Mouse (Mus musculus): ENCODE results near the gene Slc17a8. TPM values are rescaled to one million over a fixed set of nuclear protein-coding genes. Genes with fewer than 3 reads are reported as not detected.
"Not testable (repeated sequence)": the region's sequence is repeated elsewhere in the genome, so short reads cannot be mapped to it uniquely, and the experiment has no call there.

Gene Slc17a8
- polyA plus RNA-seq, 1 experiment: not detected

GRCm38 (mm10) chr10:89572946-89573345 is 48.1 kb downstream of the Slc17a8 start:
- H3K4me1 ChIP-seq (ENCODE audit: control insufficient read depth, insufficient read depth, low read length): no peaks in the 10 kb centered on the region
- H3K4me3 ChIP-seq (ENCODE audit: low read depth, low read length): no peak overlapping the region
- no peak overlapping the region for H3K27ac ChIP-seq (ENCODE audit: insufficient read depth, low read length)
- H3K27me3 ChIP-seq (ENCODE audit: control insufficient read depth, insufficient read depth, low read length, poor library complexity, severe bottlenecking): no peaks in the 10 kb centered on the region
- H3K9me3 ChIP-seq (replicated peaks; ENCODE audit: control insufficient read depth, insufficient read depth, low read length, poor library complexity, severe bottlenecking): no peaks in the 10 kb centered on the region
- TF ChIP-seq POLR2A (IDR thresholded peaks at IDR 0.05; ENCODE audit: insufficient read depth, low read length): no peak
- TF ChIP-seq CTCF (IDR thresholded peaks at IDR 0.05; ENCODE audit: low read depth, low read length): no peak
- no peak for TF ChIP-seq EP300 (IDR thresholded peaks at IDR 0.05; ENCODE audit: insufficient read depth, low read depth, low read length)
- no peaks in the 10 kb centered on the region for H3K36me3 ChIP-seq (ENCODE audit: control insufficient read depth, insufficient read depth, low read length, poor library complexity, severe bottlenecking)
- no peak overlapping the region for H3K9ac ChIP-seq (ENCODE audit: low read depth, poor library complexity, severe bottlenecking)

GRCm38 (mm10) chr10:89567391-89567790 is 53.7 kb downstream of the Slc17a8 start:
- Histone ChIP-seq H3K9me3 (replicated peaks; ENCODE audit: control insufficient read depth, insufficient read depth, low read length, poor library complexity, severe bottlenecking) (no peaks in the 10 kb centered on the region), H3K27me3 (ENCODE audit: control insufficient read depth, insufficient read depth, low read length, poor library complexity, severe bottlenecking) (no peaks in the 10 kb centered on the region), H3K36me3 (ENCODE audit: control insufficient read depth, insufficient read depth, low read length, poor library complexity, severe bottlenecking) (no peaks in the 10 kb centered on the region), H3K4me3 (ENCODE audit: low read depth, low read length) (no peak overlapping the region), H3K27ac (ENCODE audit: insufficient read depth, low read length) (no peak overlapping the region), H3K9ac (ENCODE audit: low read depth, poor library complexity, severe bottlenecking) (no peak overlapping the region), H3K4me1 (ENCODE audit: control insufficient read depth, insufficient read depth, low read length) (no peaks in the 10 kb centered on the region)
- no peak for TF ChIP-seq POLR2A (IDR thresholded peaks at IDR 0.05; ENCODE audit: insufficient read depth, low read length)
- TF ChIP-seq EP300 (IDR thresholded peaks at IDR 0.05; ENCODE audit: insufficient read depth, low read depth, low read length): no peak
- no peak for TF ChIP-seq CTCF (IDR thresholded peaks at IDR 0.05; ENCODE audit: low read depth, low read length)

GRCm38 (mm10) chr10:89565301-89566022 is 55.6 kb downstream of the Slc17a8 start:
- no peaks in the 10 kb centered on the region for H3K36me3 ChIP-seq (ENCODE audit: control insufficient read depth, insufficient read depth, low read length, poor library complexity, severe bottlenecking)
- no peak overlapping the region for H3K27ac ChIP-seq (ENCODE audit: insufficient read depth, low read length)
- H3K27me3 ChIP-seq (ENCODE audit: control insufficient read depth, insufficient read depth, low read length, poor library complexity, severe bottlenecking): no peaks in the 10 kb centered on the region
- no peak overlapping the region for H3K4me3 ChIP-seq (ENCODE audit: low read depth, low read length)
- H3K9ac ChIP-seq (ENCODE audit: low read depth, poor library complexity, severe bottlenecking): no peak overlapping the region
- H3K4me1 ChIP-seq (ENCODE audit: control insufficient read depth, insufficient read depth, low read length): no peaks in the 10 kb centered on the region
- H3K9me3 ChIP-seq (replicated peaks; ENCODE audit: control insufficient read depth, insufficient read depth, low read length, poor library complexity, severe bottlenecking): no peaks in the 10 kb centered on the region
- TF ChIP-seq EP300 (IDR thresholded peaks at IDR 0.05; ENCODE audit: insufficient read depth, low read depth, low read length) (no peak), CTCF (IDR thresholded peaks at IDR 0.05; ENCODE audit: low read depth, low read length) (no peak), POLR2A (IDR thresholded peaks at IDR 0.05; ENCODE audit: insufficient read depth, low read length) (no peak)

- H3K27me3 ChIP-seq (ENCODE audit: control insufficient read depth, insufficient read depth, low read length, poor library complexity, severe bottlenecking): no peaks in the 10 kb centered on the region
- H3K36me3 ChIP-seq (ENCODE audit: control insufficient read depth, insufficient read depth, low read length, poor library complexity, severe bottlenecking): no peaks in the 10 kb centered on the region
- no peak overlapping the region for H3K9ac ChIP-seq (ENCODE audit: low read depth, poor library complexity, severe bottlenecking)
- no peak overlapping the region for H3K4me3 ChIP-seq (ENCODE audit: low read depth, low read length)
- H3K9me3 ChIP-seq (replicated peaks; ENCODE audit: control insufficient read depth, insufficient read depth, low read length, poor library complexity, severe bottlenecking): no peaks in the 10 kb centered on the region
- H3K27ac ChIP-seq (ENCODE audit: insufficient read depth, low read length): no peak overlapping the region
- H3K4me1 ChIP-seq (ENCODE audit: control insufficient read depth, insufficient read depth, low read length): no peaks in the 10 kb centered on the region
- TF ChIP-seq CTCF (IDR thresholded peaks at IDR 0.05; ENCODE audit: low read depth, low read length) (no peak), EP300 (IDR thresholded peaks at IDR 0.05; ENCODE audit: insufficient read depth, low read depth, low read length) (no peak), POLR2A (IDR thresholded peaks at IDR 0.05; ENCODE audit: insufficient read depth, low read length) (no peak)
Observed at GRCm38 (mm10) chr10:89562113-89562512, 58.9 kb downstream of the Slc17a8 start.

GRCm38 (mm10) chr10:89559351-89559750 is 61.7 kb downstream of the Slc17a8 start:
- Histone ChIP-seq H3K4me1 (ENCODE audit: control insufficient read depth, insufficient read depth, low read length) (no peaks in the 10 kb centered on the region), H3K9ac (ENCODE audit: low read depth, poor library complexity, severe bottlenecking) (no peak overlapping the region), H3K36me3 (ENCODE audit: control insufficient read depth, insufficient read depth, low read length, poor library complexity, severe bottlenecking) (no peaks in the 10 kb centered on the region), H3K27me3 (ENCODE audit: control insufficient read depth, insufficient read depth, low read length, poor library complexity, severe bottlenecking) (no peaks in the 10 kb centered on the region), H3K27ac (ENCODE audit: insufficient read depth, low read length) (no peak overlapping the region), H3K4me3 (ENCODE audit: low read depth, low read length) (no peak overlapping the region), H3K9me3 (replicated peaks; ENCODE audit: control insufficient read depth, insufficient read depth, low read length, poor library complexity, severe bottlenecking) (no peaks in the 10 kb centered on the region)
- TF ChIP-seq POLR2A (IDR thresholded peaks at IDR 0.05; ENCODE audit: insufficient read depth, low read length) (no peak), EP300 (IDR thresholded peaks at IDR 0.05; ENCODE audit: insufficient read depth, low read depth, low read length) (no peak), CTCF (IDR thresholded peaks at IDR 0.05; ENCODE audit: low read depth, low read length) (no peak)

GRCm38 (mm10) chr10:89554885-89555284 is 66.2 kb downstream of the Slc17a8 start:
- not testable (repeated sequence) for H3K27me3 ChIP-seq (ENCODE audit: control insufficient read depth, insufficient read depth, low read length, poor library complexity, severe bottlenecking); H3K4me1 ChIP-seq (ENCODE audit: control insufficient read depth, insufficient read depth, low read length); H3K4me3 ChIP-seq (ENCODE audit: low read depth, low read length); H3K36me3 ChIP-seq (ENCODE audit: control insufficient read depth, insufficient read depth, low read length, poor library complexity, severe bottlenecking); H3K27ac ChIP-seq (ENCODE audit: insufficient read depth, low read length); H3K9ac ChIP-seq (ENCODE audit: low read depth, poor library complexity, severe bottlenecking); H3K9me3 ChIP-seq (replicated peaks; ENCODE audit: control insufficient read depth, insufficient read depth, low read length, poor library complexity, severe bottlenecking)

- H3K4me3 ChIP-seq (ENCODE audit: low read depth, low read length); H3K9me3 ChIP-seq (replicated peaks; ENCODE audit: control insufficient read depth, insufficient read depth, low read length, poor library complexity, severe bottlenecking); H3K4me1 ChIP-seq (ENCODE audit: control insufficient read depth, insufficient read depth, low read length); H3K9ac ChIP-seq (ENCODE audit: low read depth, poor library complexity, severe bottlenecking); H3K36me3 ChIP-seq (ENCODE audit: control insufficient read depth, insufficient read depth, low read length, poor library complexity, severe bottlenecking); H3K27me3 ChIP-seq (ENCODE audit: control insufficient read depth, insufficient read depth, low read length, poor library complexity, severe bottlenecking); H3K27ac ChIP-seq (ENCODE audit: insufficient read depth, low read length): not testable (repeated sequence)
Observed at GRCm38 (mm10) chr10:89553855-89554254, 67.2 kb downstream of the Slc17a8 start.
